Mouse (Mus musculus) left cerebral cortex, postnatal 10 days (tissue): ENCODE results near the gene Rem2. TPM values are rescaled to one million over a fixed set of nuclear protein-coding genes. Genes with fewer than 3 reads are reported as not detected.

Experiments
- DNase-seq, 2 experiments: peaks; one replicate each; pipeline ENCODE4 v3.0.0; 2021 to 2022; ENCODE audit warnings: low spot score in 2 of 2, mixed read lengths in 1 of 2; ENCODE audit errors: extremely low spot score in 1 of 2
- intact Hi-C: fragments of 180-260 bp; cut with DNase I; formaldehyde crosslinking; loops from one replicate; pipeline ENCODE4 v1.15.1; 2025
- total RNA-seq, 2 experiments: library from RNA; stranded (reverse); gene quantifications; 2 replicates each; pipeline ENCODE4 v1.2.3; 2021

Gene Rem2
- total RNA-seq, 2 experiments from 2014 or later: 14.5 to 16.7 TPM

GRCm38 (mm10) chr14:54481402-54481801 is 5.5 kb downstream of the Rem2 start:
- DNase-seq: no peak
- intact Hi-C loops: no loop called here

GRCm38 (mm10) chr14:54482498-54482897 is 6.6 kb downstream of the Rem2 start:
- peak in 1 of 2 experiments; percentile 53 for DNase-seq
- intact Hi-C loops: no loop called here

- no peak for DNase-seq
- intact Hi-C loops: no loop called here
Observed at GRCm38 (mm10) chr14:54485899-54486298, 10.0 kb downstream of the Rem2 start.

DNA sequence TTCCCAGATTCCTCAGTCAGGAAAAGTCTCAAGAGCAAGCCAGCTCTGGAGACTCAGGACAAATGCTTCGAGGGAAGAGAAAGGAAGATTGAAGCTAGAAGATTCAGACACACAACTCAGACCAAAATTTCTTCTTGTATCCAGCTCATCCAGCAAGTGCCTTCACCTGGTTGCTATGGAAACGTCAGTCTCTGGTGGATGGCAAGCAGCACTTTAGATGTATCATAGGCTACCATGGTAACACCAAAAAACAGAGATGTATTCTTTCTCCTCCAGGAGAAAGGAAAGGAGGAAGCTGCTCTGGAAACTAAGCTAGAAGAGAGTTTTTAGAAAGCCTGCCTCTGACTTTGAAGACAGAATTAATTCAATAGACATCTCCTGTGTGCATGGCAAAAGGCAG is 11.8 kb downstream of the Rem2 start:
- intact Hi-C loops: no loop called here
- no peak for DNase-seq

GRCm38 (mm10) chr14:54488350-54488749 is 12.4 kb downstream of the Rem2 start:
- no peak for DNase-seq
- intact Hi-C loops: no loop called here

DNA sequence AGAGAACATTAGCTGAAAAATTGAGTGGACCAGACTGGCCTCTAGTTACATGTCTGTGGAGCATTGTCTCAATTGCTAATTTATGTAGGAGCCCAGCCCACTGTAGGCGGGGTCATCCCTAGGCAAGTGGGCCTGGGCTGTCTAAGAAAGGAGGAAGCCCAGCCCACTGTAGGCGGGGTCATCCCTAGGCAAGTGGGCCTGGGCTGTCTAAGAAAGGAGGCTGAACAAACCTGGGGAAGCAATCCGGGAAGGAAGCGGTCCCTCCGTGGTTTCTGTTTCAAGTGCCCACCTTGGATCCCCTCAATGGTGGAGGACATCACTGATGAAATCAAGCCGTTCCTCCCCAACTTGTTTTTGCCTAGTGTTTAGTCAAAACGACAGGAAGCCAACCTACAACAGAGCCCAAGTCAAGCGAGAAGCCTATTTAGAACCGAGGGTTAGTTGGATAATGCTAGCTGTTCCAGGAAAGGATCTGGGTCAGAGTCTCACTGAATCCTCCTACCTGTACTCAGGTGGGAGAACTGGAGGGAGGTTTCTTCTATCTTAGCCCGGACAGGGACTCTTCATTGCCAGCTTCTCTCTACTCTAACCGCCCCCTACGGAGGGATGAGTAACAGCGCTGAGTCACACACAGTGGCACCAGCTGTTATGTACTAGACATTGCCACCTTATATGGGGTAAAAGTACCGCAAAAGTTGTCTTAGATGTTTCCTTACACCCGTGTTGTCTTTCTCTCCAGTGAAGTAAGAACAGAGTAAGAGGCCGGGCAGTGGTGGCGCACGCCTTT is 16.6 kb downstream of the Rem2 start:
- intact Hi-C loops: no loop called here
- no peak for DNase-seq

GRCm38 (mm10) chr14:54493236-54493635 is 17.3 kb downstream of the Rem2 start:
- intact Hi-C loops: no loop called here
- DNase-seq: no peak

DNA sequence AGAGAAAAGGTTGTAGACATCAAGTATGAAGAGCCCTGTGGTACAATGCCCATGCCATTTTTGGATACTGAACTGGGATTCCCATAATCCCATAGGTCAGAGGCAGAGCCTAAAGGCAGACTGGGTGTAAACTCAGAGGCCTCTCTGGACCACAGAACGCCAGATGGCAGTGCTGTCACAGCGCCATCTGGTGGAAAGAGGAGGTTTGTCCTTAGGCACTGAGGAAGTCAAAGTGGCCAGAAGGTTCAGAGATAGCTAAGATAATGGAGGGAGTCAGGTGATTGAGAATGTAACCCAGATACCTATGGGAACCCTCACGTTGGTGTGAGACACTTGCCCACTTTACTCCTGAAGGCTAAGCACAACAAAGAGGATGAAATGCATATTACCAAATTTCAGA is 18.3 kb downstream of the Rem2 start:
- peak in 1 of 2 experiments; percentile 57 for DNase-seq
- intact Hi-C loops: no loop called here

- intact Hi-C loops: no loop called here
- DNase-seq: no peak
Observed at GRCm38 (mm10) chr14:54496706-54497105, 20.8 kb downstream of the Rem2 start.

GRCm38 (mm10) chr14:54499330-54499729 is 23.4 kb downstream of the Rem2 start:
- intact Hi-C loops: no loop called here
- DNase-seq: no peak

GRCm38 (mm10) chr14:54501365-54501764 is 25.5 kb downstream of the Rem2 start:
- intact Hi-C loops: no loop called here

GRCm38 (mm10) chr14:54503092-54503491 is 27.2 kb downstream of the Rem2 start:
- intact Hi-C loops: no loop called here
- DNase-seq: no peak

More at GRCm38 (mm10) chr14:54501365-54501764, 25.5 kb downstream of the Rem2 start:
- no peak for DNase-seq

DNA sequence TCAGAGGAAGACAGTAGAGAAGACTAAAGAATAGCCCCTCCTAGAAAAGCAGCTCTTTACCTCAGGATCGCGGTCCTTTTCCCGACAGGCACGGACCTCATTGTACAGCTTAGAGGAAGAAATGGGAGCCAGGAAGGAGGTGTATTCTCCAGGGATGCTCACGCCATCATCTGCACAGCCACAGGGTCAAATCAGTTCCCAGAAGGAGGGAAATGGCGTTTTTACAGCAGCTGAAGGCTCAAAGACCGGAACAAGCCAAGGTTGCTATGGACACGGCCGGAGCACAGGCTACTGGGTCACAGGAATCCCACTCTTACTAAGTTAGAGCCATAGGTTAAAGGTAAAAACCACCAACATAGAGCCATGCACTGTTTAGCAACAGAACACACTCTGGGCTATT is 33.9 kb downstream of the Rem2 start:
- no peak for DNase-seq
- intact Hi-C loops: no loop called here

DNA sequence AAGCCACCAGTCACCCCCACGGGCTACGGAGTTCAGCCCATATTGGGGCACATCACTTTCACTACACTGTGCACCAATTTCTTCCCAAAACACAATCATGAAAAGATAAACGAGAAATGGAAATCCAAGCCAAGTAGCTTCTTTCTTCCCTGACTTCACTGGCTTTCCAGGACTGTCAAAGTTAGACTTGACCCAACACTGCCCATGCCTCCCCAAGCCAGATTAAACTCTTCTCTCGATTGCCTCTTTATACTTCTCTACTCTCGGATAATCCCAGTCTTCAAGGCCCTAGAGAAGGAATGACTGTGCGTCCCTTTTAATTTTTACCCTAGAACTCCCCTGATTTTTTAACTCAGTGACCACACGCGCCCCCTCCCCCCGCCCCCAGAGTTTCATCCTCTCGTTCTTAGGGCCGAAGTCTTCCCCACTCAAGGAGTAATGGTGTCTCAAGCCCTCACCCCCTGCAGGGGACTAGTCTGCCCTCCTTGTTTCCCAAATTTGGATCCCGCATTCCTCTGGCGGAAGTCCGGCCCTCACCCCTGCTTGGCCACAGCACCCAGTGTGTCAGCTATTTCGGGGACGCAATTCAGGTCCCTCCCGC is 40.9 kb downstream of the Rem2 start:
- intact Hi-C loops: no loop called here

DNA sequence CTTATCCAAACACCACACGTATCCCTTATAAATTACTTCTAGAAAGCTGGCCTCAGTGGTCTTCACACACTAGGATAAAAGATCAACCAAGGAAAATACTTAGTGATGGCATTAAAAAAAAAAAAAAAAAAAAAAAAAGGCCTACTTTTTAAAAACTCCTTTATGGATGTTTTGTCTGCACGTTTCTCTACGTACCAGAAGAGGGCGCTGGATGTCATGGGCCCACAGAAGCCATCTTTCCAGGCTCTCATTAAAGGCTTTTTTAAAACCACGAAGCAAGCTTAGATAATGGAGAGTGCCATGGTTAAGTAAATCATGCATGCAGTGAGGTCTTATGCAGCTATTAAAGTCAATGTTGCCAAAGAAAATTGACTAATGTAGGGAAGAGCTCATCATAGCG is 47.7 kb downstream of the Rem2 start:
- intact Hi-C loops: no loop called here
- DNase-seq: no peak

More for the DNA sequence above, 40.9 kb downstream of the Rem2 start:
- DNase-seq: no peak

- intact Hi-C loops: loop anchor here (5.0 kb wide), 1 partner anchor 115 kb away; the partner anchor contains the start of genes Cdh24 and Gm17606
- peak in 1 of 2 experiments; percentile 43 for DNase-seq
Observed at GRCm38 (mm10) chr14:54527227-54528006, 51.5 kb downstream of the Rem2 start.

- DNase-seq: no peak
- intact Hi-C loops: loop anchor here (5.0 kb wide), 1 partner anchor 114 kb away; the partner anchor contains the start of genes Cdh24 and Gm17606
Observed at GRCm38 (mm10) chr14:54528007-54528393, 52.1 kb downstream of the Rem2 start.

- intact Hi-C loops: loop anchor here (5.0 kb wide), 1 partner anchor 114 kb away; the partner anchor contains the start of genes Cdh24 and Gm17606
- DNase-seq: peak; percentile 74 to 82
Observed at GRCm38 (mm10) chr14:54528446-54529111, 52.7 kb downstream of the Rem2 start.
